Mouse (Mus musculus): Measurements from ENCODE around the gene Rhpn2.

- TF ChIP-seq CTCF (IDR thresholded peaks at IDR 0.05; ENCODE audit: control insufficient read depth, insufficient read depth, insufficient read length) (no peak), MYOG (IDR thresholded peaks at IDR 0.05; ENCODE audit: control insufficient read depth, extremely low read depth, insufficient read length) (no peak), MAX (IDR thresholded peaks at IDR 0.05) (no peak)
Measured at GRCm38 (mm10) chr7:35331590-35331989, 2.4 kb upstream of the Rhpn2 start.
